Mouse (Mus musculus) E14TG2a.4 (cell line): ENCODE results near the gene Hist1h2bn.

Experiments
- CTCF ChIP-seq: conservative IDR thresholded peaks from 2 replicates; pipeline ENCODE4 v1.5.1; 2014; ENCODE audit warnings: low read length
- POU5F1 ChIP-seq: IDR thresholded peaks from 2 replicates; pipeline ENCODE4 v1.6.1; 2014; ENCODE audit warnings: low read length, borderline replicate concordance

GRCm38 (mm10) chr13:21789925-21790324, 36.0 kb downstream of the Hist1h2bn start:
- TF ChIP-seq CTCF (no peak), POU5F1 (no peak)
